In the genomic region with DNA sequence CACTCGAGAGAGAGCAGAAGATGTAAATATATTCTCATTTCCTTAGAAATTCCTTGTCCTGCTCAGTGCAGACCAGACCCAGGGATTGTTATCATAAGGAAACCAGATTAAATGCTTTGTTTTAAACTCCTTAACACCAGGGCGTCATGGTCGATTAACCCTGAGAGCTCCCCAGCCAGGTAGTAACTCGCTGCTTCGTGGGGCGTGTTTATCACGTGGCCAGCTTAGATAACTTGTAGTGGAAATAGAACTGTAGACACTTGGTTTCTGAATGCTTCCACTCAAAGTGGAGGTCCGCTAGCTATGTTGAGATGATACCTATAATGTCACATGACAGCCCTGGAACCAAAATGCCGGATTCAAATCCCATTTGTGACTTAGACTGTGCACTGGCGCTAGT, we compare ENCODE assay signal across 10 mouse cellular contexts. TPM values are rescaled to one million over a fixed set of nuclear protein-coding genes. Genes with fewer than 3 reads are reported as not detected.
A peak's percentile ranks its signal among the peaks of the same experiment; 100 is the strongest.
DNase-seq lines count a peak whose midpoint lies in the region; ATAC-seq and TF ChIP-seq lines count a peak whose summit lies in the region.
"Had no signal": no experiment of that assay in that cellular context is flagged by ENCODE, and none has a peak within 500 bp of the region (broad histone marks: within the 10 kb centered on the region; RNA-seq: fewer than 3 reads in every experiment).

No protein-coding gene starts in this region.

- intact Hi-C loops in left cerebral cortex, postnatal 25 days (cut with DNase I), result no loop called here

- no peak overlapping the region for H3K27ac ChIP-seq in heart, embryonic 11.5 days (ENCODE audit: low read depth, low read length)
- H3K27ac ChIP-seq in embryonic facial prominence, embryonic 12.5 days, result no peak overlapping the region
- H3K27ac ChIP-seq in kidney, adult 2 months (ENCODE audit: insufficient read depth, low read depth, low read length), result no peak overlapping the region
- no peak overlapping the region for H3K27ac ChIP-seq in midbrain, embryonic 12.5 days (replicated peaks)

- TF ChIP-seq CTCF in kidney, adult 2 months (conservative IDR thresholded peaks at IDR 0.05; ENCODE audit: insufficient read depth, insufficient read length, low read depth, low read length), result no peak

- H3K27me3 ChIP-seq in heart, embryonic 11.5 days (ENCODE audit: control insufficient read depth, insufficient read depth, low read length), result no peaks in the 10 kb centered on the region
- H3K27me3 ChIP-seq in embryonic facial prominence, embryonic 12.5 days, result no peaks in the 10 kb centered on the region
- no peaks in the 10 kb centered on the region for H3K27me3 ChIP-seq in kidney, adult 2 months (replicated peaks; ENCODE audit: control insufficient read depth, insufficient read depth, low read length)
- H3K27me3 ChIP-seq in midbrain, embryonic 12.5 days, result no peaks in the 10 kb centered on the region

- no peak for TF ChIP-seq POLR2A in kidney, adult 2 months (IDR thresholded peaks at IDR 0.05; ENCODE audit: low read depth, low read length)

- H3K4me1 ChIP-seq in heart, embryonic 11.5 days (ENCODE audit: control insufficient read depth, insufficient read depth, low read length), result peaks cover 16% of the 10 kb centered on the region; the same call in 1 of the 2 replicates
- peaks cover 17% of the 10 kb centered on the region for H3K4me1 ChIP-seq in embryonic facial prominence, embryonic 12.5 days
- H3K4me1 ChIP-seq in kidney, adult 2 months (ENCODE audit: control insufficient read depth, insufficient read depth, low read length), result peaks cover 13% of the 10 kb centered on the region; the same call in 1 of the 2 replicates
- peaks cover 21% of the 10 kb centered on the region for H3K4me1 ChIP-seq in midbrain, embryonic 12.5 days

- peaks cover 3% of the 10 kb centered on the region for H3K36me3 ChIP-seq in heart, embryonic 11.5 days (ENCODE audit: control insufficient read depth, insufficient read depth, low read length)
- H3K36me3 ChIP-seq in embryonic facial prominence, embryonic 12.5 days, result peaks cover 28% of the 10 kb centered on the region
- H3K36me3 ChIP-seq in kidney, adult 2 months (ENCODE audit: control insufficient read depth, insufficient read depth, low read length), result no peaks in the 10 kb centered on the region
- peaks cover 43% of the 10 kb centered on the region for H3K36me3 ChIP-seq in midbrain, embryonic 12.5 days

- no peak for DNase-seq in heart, adult 9 months (ENCODE audit: low spot score in 2 of 2)
- DNase-seq in kidney, adult 2 months, result peak; percentile 62
- DNase-seq in left cerebral cortex, postnatal 25 days (ENCODE audit: low spot score in 2 of 2), result no peak
- DNase-seq in thymus, postnatal 4 days, result no peak
- no peak for DNase-seq in MN1 (ENCODE audit: low spot score)
- DNase-seq: right cerebral cortex, postnatal 14 days had no signal

- 45% methylated on average over 10 of the region's 10 CpGs for WGBS in heart, embryonic 11.5 days (ENCODE audit: insufficient replicate concordance)
- WGBS in embryonic facial prominence, embryonic 12.5 days, result 60% methylated on average over 10 of the region's 10 CpGs
- 40% methylated on average over 10 of the region's 10 CpGs for WGBS in kidney, adult 2 months
- WGBS in midbrain, embryonic 12.5 days, result 68% methylated on average over 10 of the region's 10 CpGs

- ATAC-seq in heart, embryonic 11.5 days (replicated peaks; ENCODE audit: insufficient number of reproducible peaks, low FRiP score, low TSS enrichment), result no peak
- no peak for ATAC-seq in embryonic facial prominence, embryonic 12.5 days (ENCODE audit: insufficient number of reproducible peaks, insufficient read depth, low FRiP score, low TSS enrichment)
- no peak for ATAC-seq in midbrain, embryonic 12.5 days (ENCODE audit: low FRiP score, low read depth)

- no peak overlapping the region; the same call in 1 of the 2 replicates for H3K9ac ChIP-seq in heart, embryonic 11.5 days (ENCODE audit: low read depth, low read length)
- H3K9ac ChIP-seq in embryonic facial prominence, embryonic 12.5 days, result peak overlapping the region; percentile 74; the same call in 1 of the 2 replicates
- H3K9ac ChIP-seq in midbrain, embryonic 12.5 days (replicated peaks), result peak overlapping the region; percentile 90

- no peaks in the 10 kb centered on the region for H3K9me3 ChIP-seq in heart, embryonic 11.5 days (replicated peaks; ENCODE audit: control insufficient read depth, low read length)
- no peaks in the 10 kb centered on the region for H3K9me3 ChIP-seq in embryonic facial prominence, embryonic 12.5 days
- H3K9me3 ChIP-seq in midbrain, embryonic 12.5 days, result no peaks in the 10 kb centered on the region

- H3K4me3 ChIP-seq in heart, embryonic 11.5 days (ENCODE audit: low read depth, low read length), result peak overlapping the region; percentile 85
- H3K4me3 ChIP-seq in embryonic facial prominence, embryonic 12.5 days, result peak overlapping the region; percentile 80
- no peak overlapping the region for H3K4me3 ChIP-seq in kidney, adult 2 months (ENCODE audit: insufficient read depth, low read depth, low read length)
- H3K4me3 ChIP-seq in midbrain, embryonic 12.5 days, result peak overlapping the region; percentile 88

- peak overlapping the region; percentile 91 for H3K4me2 ChIP-seq in heart, embryonic 11.5 days
- peak overlapping the region; percentile 82 for H3K4me2 ChIP-seq in embryonic facial prominence, embryonic 12.5 days (replicated peaks)
- H3K4me2 ChIP-seq in midbrain, embryonic 12.5 days (replicated peaks), result peak overlapping the region; percentile 86

RNA-seq across cellular contexts. Expression of gene Letmd1, which starts 1.2 kb away (rescaled TPM):
- 19.0 and 19.3 TPM in 2 replicates for polyA plus RNA-seq in heart, embryonic 11.5 days (2014; fragmentation: Nextera tagmentation; extraction: Ambion mirVana)
- 35.3 and 37.3 TPM in 2 replicates for polyA plus RNA-seq in embryonic facial prominence, embryonic 12.5 days (2016; fragmentation: Nextera tagmentation; extraction: Ambion mirVana)
- 79.0 and 79.8 TPM in 2 replicates for polyA plus RNA-seq in kidney, adult 2 months (2012; rRNA removed)
- polyA plus RNA-seq in midbrain, embryonic 12.5 days (2016; fragmentation: Nextera tagmentation; extraction: Ambion mirVana), result 42.2 and 46.2 TPM in 2 replicates
- total RNA-seq in left cerebral cortex, postnatal 25 days (2021), result 10 to 100 TPM; 60.7 to 63.6 TPM

RNA-seq across cellular contexts. Expression of gene Csrnp2, which starts 25.3 kb away (rescaled TPM):
- 9.4 and 10.2 TPM in 2 replicates for polyA plus RNA-seq in heart, embryonic 11.5 days (2014; fragmentation: Nextera tagmentation; extraction: Ambion mirVana)
- polyA plus RNA-seq in embryonic facial prominence, embryonic 12.5 days (2016; fragmentation: Nextera tagmentation; extraction: Ambion mirVana), result 32.8 and 34.9 TPM in 2 replicates
- polyA plus RNA-seq in kidney, adult 2 months (2012; rRNA removed), result 2.6 and 2.7 TPM in 2 replicates
- polyA plus RNA-seq in midbrain, embryonic 12.5 days (2016; fragmentation: Nextera tagmentation; extraction: Ambion mirVana), result 37.1 and 41.9 TPM in 2 replicates
- 10 to 100 TPM; 36.2 to 36.8 TPM for total RNA-seq in left cerebral cortex, postnatal 25 days (2021)

RNA-seq across cellular contexts. Expression of gene Slc11a2, which starts 45.2 kb away (rescaled TPM):
- polyA plus RNA-seq in heart, embryonic 11.5 days (2014; fragmentation: Nextera tagmentation; extraction: Ambion mirVana), result 14.9 and 15.5 TPM in 2 replicates
- polyA plus RNA-seq in embryonic facial prominence, embryonic 12.5 days (2016; fragmentation: Nextera tagmentation; extraction: Ambion mirVana), result 22.3 and 23.0 TPM in 2 replicates
- 97.1 and 109 TPM in 2 replicates for polyA plus RNA-seq in kidney, adult 2 months (2012; rRNA removed)
- 22.6 and 22.8 TPM in 2 replicates for polyA plus RNA-seq in midbrain, embryonic 12.5 days (2016; fragmentation: Nextera tagmentation; extraction: Ambion mirVana)
- 10 to 100 TPM; 54.1 to 63.5 TPM for total RNA-seq in left cerebral cortex, postnatal 25 days (2021)

RNA-seq across cellular contexts. Expression of gene Gm5475, which starts 48.1 kb away (rescaled TPM):
- polyA plus RNA-seq in heart, embryonic 11.5 days (2014; fragmentation: Nextera tagmentation; extraction: Ambion mirVana), result not detected in 2 replicates
- polyA plus RNA-seq in embryonic facial prominence, embryonic 12.5 days (2016; fragmentation: Nextera tagmentation; extraction: Ambion mirVana), result 0.12 and 0.14 TPM in 2 replicates
- 1.2 TPM in 2 replicates for polyA plus RNA-seq in kidney, adult 2 months (2012; rRNA removed)
- 0.11 and 0.14 TPM in 2 replicates for polyA plus RNA-seq in midbrain, embryonic 12.5 days (2016; fragmentation: Nextera tagmentation; extraction: Ambion mirVana)
- not detected for total RNA-seq in left cerebral cortex, postnatal 25 days (2021)
- total RNA-seq: layer of hippocampus, postnatal 14 days had no signal
